Mouse (Mus musculus): ENCODE data around the gene Dlx2.

Gene Dlx2

DNA sequence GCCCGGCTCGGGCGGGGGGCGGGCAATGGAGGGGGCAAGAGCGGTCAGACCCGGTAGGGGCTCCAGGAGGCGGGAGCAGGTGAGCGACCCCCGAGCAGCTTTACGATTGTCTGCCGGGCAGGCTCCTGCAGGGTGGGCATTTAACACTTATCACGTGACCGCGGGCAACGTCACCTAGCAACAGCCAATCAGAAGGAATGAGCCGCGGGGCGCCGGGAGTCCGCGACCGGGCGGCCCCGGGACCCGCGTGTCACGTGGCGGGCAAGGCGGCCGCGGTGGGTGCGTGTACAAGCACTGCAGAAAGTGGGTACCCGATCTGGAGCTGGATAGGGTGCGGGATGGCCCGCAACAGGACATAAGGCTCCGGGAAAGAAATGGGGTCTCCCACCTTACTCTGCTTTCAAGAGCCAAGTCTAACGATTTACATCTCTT is at the start of gene Dlx2:
Gene Dlx2, minus strand, starts transcription at position 115 of the 432 bp plus-strand sequence.
- no peak for DNase-seq (ENCODE audit: low read depth, low spot score)

DNA sequence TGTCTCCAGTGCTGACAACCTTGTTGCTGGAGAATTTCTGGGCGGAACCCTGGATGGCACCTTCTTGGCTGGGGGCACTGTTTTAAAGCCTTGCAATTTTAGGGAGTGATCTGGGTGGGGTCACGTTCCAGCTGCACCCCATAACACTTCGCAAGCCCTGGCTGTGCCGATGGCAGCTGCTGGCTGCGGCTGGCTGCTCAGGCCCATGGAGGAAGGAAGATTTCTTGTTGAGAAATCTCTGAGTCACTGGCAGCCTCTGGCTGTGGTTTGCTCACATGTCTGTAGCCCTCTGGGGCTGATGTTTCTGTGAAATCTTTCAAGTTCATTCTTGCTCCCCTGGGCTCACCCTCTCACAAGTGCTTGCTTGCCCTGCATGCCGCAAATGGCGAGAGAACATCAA is 47.9 kb upstream of the Dlx2 start:
- DNase-seq (ENCODE audit: low read depth, low spot score), result no peak

DNA sequence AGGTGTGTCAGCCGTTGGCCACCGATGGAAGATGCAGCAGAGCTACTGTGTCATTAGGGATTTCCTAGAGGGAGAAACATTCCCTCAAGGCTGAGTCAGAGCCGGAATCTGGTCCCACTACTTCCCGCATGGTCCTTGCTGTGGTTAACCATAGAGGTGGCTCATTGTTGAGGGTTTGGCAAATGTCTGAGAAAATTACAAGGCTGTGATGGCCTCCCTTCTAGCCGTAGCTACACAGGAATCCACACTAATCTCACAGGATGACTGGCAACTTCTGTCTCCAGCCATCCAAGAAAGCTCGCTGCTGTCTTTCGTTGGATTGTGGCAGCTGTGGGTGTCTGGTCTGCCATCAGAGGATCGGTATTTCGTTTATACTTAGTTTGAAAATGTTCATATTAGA is 42.6 kb upstream of the Dlx2 start:
- DNase-seq (ENCODE audit: low read depth, low spot score), result no peak

DNA sequence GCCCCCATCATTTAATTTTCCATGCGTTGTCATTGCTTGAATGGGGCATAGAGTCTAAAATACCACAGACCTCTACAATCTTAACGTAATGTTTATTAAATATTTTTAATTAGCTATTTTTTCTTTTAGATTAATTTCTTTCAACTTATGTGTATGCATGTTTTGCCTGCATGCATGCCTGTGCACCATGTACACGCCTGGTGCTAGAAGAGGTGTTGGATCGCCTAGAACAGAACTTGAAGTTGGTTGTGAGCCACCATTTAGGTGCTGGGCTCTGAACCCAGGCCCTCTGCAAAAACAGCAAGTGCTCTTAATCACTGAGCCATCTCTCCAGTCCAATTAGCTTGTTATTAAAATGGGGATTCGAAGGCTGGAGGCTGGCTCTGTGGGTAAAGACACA is 34.9 kb upstream of the Dlx2 start:
- DNase-seq (ENCODE audit: low read depth, low spot score), result no peak

DNA sequence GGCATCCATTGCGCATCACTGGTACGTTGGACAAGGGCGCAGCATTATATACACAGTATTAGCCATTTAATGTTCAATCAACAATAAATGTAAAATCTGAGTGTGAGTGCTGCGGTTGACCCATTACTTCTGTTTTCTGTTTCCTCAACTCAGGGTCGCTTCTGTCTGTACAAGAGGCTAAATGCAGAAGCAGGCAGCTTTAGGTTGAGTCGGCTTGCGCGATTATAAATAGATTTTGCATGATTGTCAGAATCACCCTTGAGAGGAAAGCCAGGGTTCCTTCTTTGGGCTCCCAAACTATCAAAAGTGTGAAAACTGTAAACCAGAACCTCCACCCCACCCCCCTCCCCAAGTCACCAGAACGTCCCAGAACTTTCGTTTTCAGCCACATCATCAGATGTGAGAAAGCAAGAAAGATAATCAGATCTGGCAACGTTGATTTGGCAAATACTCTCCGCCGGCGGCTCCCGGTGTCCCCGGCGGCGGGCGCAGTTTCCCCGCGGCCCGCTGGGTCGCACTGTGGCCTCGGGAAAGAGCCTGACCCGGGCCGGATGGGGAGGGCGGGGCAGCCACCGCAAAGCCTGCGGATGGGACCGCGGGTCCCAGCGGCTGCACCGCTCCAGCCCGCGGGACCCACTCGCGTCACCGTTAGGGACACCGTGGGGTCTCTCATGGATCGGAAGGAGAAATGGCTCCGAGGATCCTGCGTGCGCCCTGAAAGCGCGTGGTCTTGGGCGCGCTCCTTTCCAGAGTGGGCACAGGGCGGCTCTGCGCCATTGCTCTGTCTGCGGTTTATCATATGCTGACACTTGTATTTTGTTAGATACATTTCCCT is 34.3 kb upstream of the Dlx2 start:
- peak; percentile 33 for DNase-seq (ENCODE audit: low read depth, low spot score)

DNA sequence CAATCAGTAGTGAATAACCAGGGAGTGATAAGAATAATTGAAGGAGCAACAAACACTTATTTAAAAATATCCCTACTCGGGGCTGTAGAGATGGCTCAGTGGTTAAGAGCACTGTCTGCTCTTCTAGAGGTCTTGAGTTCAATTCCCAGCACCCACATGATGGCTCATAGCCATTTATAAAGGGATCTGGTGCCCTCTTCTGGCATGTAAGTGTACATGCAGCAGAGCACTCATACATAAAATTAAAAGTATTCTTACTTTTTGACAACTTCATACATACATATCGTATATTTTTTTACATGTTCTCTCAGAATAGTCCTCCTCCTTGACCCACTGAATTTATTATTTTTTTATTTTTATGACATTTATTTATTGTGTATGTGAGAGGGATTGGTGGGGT is 30.5 kb upstream of the Dlx2 start:
- no peak for DNase-seq (ENCODE audit: low read depth, low spot score)

DNA sequence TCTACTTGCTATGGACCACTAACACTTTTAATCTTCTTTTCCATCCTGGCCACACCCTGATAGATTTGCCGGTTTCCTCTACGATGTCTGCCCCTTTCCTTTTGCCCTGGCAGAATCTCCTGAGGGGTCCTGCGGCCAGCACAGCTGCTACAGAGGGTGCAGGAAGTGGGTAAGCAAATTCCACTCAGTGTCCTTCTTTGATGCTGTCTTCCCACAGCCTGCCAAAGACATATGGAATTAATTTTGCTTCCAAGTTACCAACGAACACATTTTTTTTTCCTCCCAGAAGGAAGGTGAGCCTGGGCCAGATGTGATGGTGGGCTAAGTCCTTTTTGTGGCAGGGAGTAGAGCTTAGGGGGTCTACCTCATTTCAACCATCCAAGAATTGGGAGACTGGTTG is 27.2 kb upstream of the Dlx2 start:
- DNase-seq (ENCODE audit: low read depth, low spot score), result no peak

DNA sequence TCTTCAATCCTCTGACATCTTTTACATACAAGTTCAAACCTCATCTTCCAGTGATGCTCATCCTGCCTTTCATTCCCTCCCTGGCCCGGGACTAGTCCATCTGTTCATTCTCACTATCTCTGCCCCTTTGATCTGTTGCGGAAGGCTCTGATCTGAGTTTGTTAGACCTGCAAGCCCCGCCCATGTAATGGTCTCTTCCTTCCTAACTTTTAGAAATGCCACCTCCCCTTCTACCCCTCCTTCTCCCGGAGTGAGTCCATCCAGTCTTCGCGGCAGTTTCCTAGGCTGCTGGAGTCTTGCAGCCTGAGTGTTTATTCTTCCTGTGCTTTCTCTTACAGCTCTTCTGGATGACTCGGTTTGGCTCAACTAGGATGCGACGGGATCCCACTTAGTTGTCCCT is 19.9 kb upstream of the Dlx2 start:
- no peak for DNase-seq (ENCODE audit: low read depth, low spot score)

DNA sequence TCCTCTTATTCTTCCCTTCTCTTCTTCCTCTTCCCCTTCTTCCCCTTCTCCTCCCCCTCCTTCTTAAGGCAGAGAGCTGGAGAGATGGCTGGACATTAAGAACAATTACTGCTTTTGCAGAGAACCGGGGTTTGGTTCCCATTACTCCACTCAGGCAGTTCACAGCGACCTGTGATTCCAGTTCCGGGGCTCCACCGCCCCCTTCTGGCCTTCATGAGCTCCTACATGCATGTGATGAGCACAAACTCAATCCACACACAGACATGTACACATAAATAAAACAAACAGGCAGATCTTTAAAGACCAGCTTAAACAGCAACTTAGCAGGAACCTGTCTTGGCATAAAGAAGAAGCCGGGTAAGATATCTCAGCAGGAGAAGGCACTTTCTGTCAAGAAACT is 9.5 kb upstream of the Dlx2 start:
- no peak for DNase-seq (ENCODE audit: low read depth, low spot score)

DNA sequence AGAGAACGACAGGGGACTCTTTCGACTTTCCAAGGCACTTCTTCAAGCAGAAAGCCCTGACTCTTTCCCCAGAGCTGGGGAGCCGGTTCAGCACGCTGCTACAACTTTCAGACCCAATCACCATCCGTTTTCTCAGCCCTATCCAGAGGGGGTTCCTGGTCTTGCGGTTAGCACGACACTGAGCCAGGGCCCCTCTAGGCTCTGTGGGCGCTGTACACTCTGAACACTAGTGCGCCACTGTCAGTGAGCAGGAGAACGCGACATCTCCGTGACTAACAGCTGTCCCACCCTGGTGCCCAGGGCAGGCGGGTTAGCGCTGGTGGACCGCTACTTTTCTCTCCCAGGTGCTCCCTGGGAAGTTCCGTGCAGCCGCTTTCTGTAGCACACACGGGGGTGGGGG is 5.2 kb upstream of the Dlx2 start:
- DNase-seq (ENCODE audit: low read depth, low spot score), result no peak

DNA sequence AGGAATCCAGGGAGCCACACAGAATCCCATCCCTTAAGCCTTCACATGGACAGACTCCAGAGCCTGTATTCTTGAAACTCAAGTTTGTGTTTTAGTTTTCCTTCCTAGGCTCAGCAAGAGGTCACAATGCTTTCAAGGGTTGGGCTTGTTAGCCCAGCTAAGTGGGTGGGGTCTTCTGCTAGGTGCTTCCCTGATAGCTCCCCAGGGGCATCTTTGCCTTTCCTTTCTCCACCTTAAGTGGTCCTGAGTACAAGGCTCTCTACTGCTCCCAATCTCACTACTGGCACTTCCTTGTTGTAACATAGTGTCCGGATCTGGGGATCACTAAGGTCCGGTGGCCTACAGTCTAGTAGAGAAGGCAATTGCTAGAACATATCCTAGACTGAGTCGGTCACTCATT is 3.8 kb upstream of the Dlx2 start:
- no peak for DNase-seq (ENCODE audit: low read depth, low spot score)

DNA sequence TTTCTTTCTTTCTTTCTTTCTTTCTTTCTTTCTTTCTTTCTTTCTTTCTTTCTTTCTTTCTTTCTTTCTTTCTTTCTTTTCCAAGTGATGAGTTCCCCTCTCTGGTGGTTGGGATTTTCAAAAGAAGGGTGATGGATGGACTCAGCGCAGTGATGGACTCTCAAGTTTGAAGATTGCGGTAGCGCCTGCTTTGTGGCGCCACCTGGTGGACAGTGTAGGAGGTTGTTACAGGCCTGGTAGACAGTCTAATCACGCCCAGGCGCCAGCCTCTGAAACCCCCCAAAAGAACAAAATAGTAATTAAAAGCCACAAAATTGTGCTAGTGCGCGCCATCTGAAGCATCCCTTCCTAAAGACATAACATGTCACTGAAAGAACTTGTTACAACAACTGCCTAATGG is 1.3 kb upstream of the Dlx2 start:
- peak; percentile 73 for DNase-seq (ENCODE audit: low read depth, low spot score)

DNA sequence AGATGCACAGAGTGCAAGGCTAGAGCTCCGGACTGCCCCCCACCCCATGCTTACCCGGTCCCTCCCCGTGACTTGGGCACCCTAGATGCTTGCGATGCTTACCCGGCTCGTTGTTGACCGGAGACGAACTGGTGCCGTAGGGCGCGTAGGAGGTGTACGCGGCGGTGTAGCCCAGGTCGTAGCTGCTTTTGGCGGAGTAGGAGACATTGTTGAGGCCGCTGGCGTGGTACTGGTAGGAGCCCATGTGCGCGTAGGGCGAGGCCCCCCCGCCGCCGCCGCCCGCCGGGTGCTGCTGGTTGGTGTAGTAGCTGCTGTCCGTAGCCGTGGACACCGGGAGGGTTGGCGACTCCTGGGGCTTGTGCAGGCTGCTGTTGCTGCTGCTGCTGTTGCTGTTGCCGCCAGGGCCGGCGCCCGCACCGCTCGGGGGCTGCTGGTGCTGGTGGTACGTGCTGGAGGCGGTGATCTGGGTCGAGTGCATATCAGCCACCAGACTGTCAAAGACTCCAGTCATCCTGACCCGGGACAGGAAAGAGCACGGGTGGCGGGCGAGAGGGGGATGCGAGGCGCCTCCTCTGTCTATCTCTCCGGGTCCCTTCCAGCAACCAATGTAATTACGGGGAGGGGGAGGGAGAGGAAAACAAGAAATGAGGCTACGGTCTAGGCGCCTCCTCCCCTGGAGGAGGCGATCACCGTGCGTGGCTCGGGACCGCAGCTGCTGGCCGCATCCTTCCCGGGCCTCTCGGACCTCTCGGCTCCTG is 493 bp downstream of the Dlx2 start:
- DNase-seq (ENCODE audit: low read depth, low spot score), result no peak

DNA sequence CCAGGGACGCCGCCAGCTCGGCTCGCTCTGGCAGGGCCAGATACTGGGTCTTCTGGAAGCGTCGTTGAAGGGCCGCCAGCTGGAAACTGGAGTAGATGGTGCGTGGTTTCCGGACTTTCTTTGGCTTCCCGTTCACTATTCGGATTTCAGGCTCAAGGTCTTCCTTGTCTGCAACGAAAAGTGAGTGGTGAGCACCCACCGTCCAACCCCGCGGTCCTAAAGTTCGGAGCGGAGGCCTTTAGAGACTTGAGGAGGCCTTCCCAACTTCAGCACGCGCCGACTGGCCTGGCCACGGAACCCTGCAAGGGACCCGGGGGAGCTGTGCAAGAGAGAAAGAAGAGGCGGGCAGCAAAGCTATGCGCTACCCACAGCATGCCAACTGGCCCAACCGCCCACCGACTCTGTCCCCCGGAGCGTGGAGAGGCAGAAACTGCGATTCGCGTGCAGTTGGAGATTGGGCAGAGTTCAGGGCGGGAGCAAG is 1.1 kb downstream of the Dlx2 start:
- no peak for DNase-seq (ENCODE audit: low read depth, low spot score)

DNA sequence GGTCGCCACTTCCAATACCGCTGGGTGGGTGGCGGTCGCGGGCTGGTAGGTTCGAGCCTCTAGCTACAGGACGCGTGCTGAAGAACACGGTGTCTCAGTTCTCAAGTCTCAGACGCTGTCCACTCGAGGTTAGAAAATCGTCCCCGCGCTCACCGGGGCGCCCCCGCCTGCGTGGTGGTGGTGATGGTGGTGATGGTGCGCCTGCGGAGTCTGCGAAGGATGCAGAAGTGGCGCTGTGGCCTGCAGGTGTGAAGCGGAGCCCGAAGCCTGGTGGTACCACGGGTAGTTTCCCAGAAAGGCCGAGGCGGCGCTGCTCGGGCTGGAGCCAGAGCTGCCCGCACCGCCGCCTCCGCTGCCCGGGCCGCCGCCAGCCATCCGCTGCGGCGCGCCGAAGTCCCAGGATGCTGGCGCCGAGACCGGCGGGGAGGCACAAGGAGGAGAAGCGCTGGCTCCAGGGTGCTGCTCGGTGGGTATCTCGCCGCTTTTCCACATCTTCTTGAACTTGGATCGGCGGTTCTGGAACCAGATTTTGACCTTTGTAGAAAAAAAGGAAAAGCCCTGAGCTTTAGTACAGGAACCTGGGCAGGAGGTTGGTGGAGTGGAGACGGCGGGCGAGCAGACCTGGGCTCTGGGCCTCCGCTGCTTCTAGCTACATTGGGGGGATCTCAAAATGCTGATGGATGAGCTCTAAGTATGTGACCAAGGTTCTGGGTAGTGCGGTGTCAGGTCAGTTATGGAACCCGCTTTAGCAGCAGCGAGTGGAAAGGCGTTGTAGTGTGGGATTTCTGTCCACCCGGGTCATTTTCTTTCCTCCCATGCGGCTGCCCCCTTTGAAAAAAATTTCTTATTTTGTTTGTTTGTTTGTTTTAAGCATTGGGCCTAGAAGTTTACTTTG is 1.9 kb downstream of the Dlx2 start:
- DNase-seq (ENCODE audit: low read depth, low spot score), result no peak

DNA sequence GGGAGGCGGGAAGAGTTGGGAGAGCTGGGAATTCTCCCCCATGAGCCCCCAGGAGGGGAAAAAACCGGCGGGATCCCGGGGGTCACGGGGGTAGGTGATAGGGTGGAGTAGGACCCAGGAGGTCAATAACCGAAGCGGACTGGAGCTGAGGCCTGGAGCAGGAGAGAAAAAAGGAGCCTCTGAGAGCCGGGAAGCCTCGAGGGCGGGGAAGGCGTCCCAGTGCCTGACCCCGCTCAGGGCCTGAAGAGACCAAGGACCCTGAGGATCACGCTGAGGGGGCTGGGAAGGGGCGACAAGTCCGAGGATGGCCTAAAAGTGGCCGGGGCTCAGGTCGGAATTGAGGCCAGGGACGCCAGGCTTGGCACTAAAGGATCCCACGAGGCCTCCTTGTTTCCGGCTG is 2.6 kb downstream of the Dlx2 start:
- DNase-seq (ENCODE audit: low read depth, low spot score), result no peak

DNA sequence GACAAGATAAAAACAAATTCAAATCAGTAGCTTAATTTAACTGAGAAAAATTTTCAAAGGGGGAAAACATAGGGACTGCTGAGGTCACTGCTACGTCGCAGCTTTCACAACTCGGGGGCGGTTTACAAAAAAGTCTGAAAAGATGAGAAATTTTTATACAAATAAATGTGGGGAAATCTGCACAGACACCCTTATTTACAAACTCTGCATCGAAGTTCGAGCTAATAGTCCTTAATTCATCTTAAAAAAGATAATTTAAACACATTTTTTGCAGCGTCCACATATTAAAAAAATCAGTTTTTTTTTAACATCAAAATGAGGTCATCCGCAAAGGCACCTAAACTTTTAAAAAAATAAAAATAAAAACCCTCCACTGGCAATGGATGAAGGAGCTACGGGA is 3.0 kb downstream of the Dlx2 start:
- DNase-seq (ENCODE audit: low read depth, low spot score), result no peak

DNA sequence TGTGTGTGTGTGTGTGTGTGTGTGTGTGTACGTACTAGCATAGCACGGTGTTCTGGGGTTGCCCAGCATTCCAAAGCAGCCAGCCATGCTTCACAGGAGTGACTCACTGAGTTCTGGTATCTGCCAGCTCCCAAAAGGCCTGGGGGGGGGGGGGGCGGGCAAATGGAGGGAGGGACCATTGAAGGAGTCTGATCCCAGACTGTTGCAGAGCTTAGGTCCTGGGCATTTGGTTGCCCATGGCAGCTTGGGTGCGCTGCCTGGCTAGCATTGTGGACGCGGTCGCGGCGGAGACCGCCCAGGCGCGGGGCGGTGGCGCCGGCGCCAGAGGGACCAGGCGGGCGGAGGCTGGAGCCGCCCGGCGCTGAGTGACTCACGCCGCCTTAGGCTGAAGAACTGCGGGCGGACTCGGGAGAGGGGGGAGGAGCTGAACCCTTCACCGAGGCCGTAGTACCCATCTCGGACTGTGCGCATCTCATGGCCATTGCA is 3.7 kb downstream of the Dlx2 start:
- DNase-seq (ENCODE audit: low read depth, low spot score), result no peak

DNA sequence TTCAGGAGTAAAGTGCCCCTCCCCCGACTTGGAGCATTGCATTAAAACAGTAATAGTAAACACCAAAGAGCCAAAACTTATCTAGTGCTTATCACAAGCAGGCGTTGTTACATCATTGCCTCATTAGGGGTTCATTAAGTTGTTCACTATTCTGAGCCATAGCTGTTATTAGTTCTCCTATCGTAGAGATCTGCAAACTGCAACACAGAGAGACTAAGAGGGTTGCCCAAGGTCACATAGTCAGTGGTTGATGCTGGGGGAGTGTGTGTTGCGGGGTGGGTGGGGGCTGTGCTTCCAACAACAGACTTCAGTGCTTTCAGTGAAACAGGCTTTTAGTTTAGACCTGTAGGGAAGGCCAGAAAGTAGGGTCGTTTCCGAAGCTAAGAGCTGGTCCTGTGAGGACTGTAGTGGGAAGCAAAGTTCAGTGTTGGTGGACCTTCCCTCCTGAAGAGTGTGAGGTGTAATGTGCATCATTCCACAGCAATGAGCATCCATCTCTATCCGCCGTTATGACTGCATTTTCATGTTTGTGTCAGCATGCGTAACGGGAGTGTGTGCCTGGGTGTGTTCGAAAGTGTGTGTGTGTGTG is 4.2 kb downstream of the Dlx2 start:
- DNase-seq (ENCODE audit: low read depth, low spot score), result no peak

DNA sequence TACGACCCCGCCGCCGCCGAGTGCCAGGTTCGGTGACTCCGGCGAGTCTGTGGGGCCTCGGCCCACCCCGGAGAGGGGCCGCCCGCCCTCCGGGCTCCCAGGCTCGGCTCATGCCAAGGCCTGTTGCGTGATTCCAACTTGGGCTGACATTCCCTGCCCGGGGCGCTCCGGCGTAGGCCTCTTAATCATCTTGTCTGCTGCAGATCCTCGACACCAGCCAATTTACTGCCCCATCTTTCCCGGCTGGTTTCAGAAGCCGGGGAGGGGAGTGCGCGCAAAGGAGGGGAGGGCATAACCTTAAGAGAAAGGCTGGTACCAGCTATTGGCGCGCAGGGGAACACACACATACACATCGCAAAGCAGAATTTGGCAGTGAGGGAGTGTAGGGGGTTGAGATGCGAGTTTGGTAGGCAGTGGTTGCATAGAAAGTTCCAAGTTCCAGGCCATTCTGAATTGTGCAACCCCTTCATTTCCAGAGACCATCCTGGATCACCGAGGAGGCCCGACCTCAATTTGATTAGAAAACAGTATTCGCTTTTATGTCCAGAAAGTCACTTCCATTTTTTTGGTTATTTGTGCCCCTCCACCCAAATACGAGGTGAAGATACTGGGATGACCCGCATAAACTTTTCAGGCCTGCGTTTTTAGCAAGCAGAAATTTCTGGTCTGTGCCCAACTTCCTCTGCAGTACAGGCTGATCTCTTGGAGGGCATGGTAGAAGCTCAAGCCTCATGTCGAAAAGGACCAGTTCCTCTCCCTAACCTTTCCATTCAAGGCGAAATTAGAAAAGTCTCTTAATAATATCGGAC is 4.9 kb downstream of the Dlx2 start:
- no peak for DNase-seq (ENCODE audit: low read depth, low spot score)
